Mouse (Mus musculus) frontal cortex, adult 2 months (tissue): ENCODE results near the gene Adap1. TPM values are rescaled to one million over a fixed set of nuclear protein-coding genes. Genes with fewer than 3 reads are reported as not detected.
A peak's percentile ranks its signal among the peaks of the same experiment; 100 is the strongest.
"Not testable (repeated sequence)": the region's sequence is repeated elsewhere in the genome, so short reads cannot be mapped to it uniquely, and the experiment has no call there.

Experiments used
- DNase-seq, 2 experiments: peaks; one replicate each; pipeline ENCODE4 v3.0.0; 2022; ENCODE audit warnings: low spot score in 1 of 2; ENCODE audit errors: extremely low spot score in 1 of 2
- polyA plus RNA-seq: library from polyadenylated mRNA; depleted of rRNA; stranded (reverse); fragments of >200 nt; gene quantifications from 2 replicates; pipeline ENCODE4 v1.2.3, GENCODE M21; 2012

Adap1 gene
- polyA plus RNA-seq, 1 experiment, result 178 TPM

GRCm38 (mm10) chr5:139351628-139352027 is 26.2 kb upstream of the Adap1 start:
- DNase-seq, result no peak

GRCm38 (mm10) chr5:139351134-139351533 is 25.7 kb upstream of the Adap1 start, which contains the start of gene Cox19:
Gene Cox19, minus strand, starts transcription at chr5:139351418.
- no peak for DNase-seq

- DNase-seq, result no peak
Observed at GRCm38 (mm10) chr5:139349713-139350112, 24.3 kb upstream of the Adap1 start.

- no peak for DNase-seq
Observed at GRCm38 (mm10) chr5:139347225-139347624, 21.8 kb upstream of the Adap1 start.

- no peak for DNase-seq
Observed at GRCm38 (mm10) chr5:139345364-139345714, 19.9 kb upstream of the Adap1 start.

GRCm38 (mm10) chr5:139344687-139345363 is 19.4 kb upstream of the Adap1 start:
- DNase-seq, result peak; percentile 81 to 92

GRCm38 (mm10) chr5:139344021-139344686 is 18.7 kb upstream of the Adap1 start:
- peak in 1 of 2 experiments; percentile 82 for DNase-seq

- DNase-seq, result no peak
Observed at GRCm38 (mm10) chr5:139338891-139339290, 13.5 kb upstream of the Adap1 start.

GRCm38 (mm10) chr5:139338403-139338802 is 13.0 kb upstream of the Adap1 start:
- DNase-seq, result no peak

GRCm38 (mm10) chr5:139337826-139338370 is 12.5 kb upstream of the Adap1 start:
- DNase-seq, result no peak

- no peak for DNase-seq
Observed at GRCm38 (mm10) chr5:139335634-139336033, 10.2 kb upstream of the Adap1 start.

- not testable (repeated sequence) for DNase-seq
Observed at GRCm38 (mm10) chr5:139334394-139334793, 9.0 kb upstream of the Adap1 start.

- DNase-seq, result no peak
Observed at GRCm38 (mm10) chr5:139333301-139334013, 8.0 kb upstream of the Adap1 start.

GRCm38 (mm10) chr5:139332590-139333272 is 7.3 kb upstream of the Adap1 start:
- no peak for DNase-seq

GRCm38 (mm10) chr5:139331742-139332141 is 6.3 kb upstream of the Adap1 start:
- DNase-seq, result peak in 1 of 2 experiments; percentile 91

- DNase-seq, result peak in 1 of 2 experiments; percentile 54
Observed at GRCm38 (mm10) chr5:139330766-139331165, 5.3 kb upstream of the Adap1 start.

GRCm38 (mm10) chr5:139327634-139328020 is 2.2 kb upstream of the Adap1 start:
- no peak for DNase-seq

- no peak for DNase-seq
Observed at GRCm38 (mm10) chr5:139326986-139327633, 1.7 kb upstream of the Adap1 start.

GRCm38 (mm10) chr5:139326111-139326696 is 782 bp upstream of the Adap1 start:
- DNase-seq, result no peak
